Comparison of ENCODE assay signal across 19 mouse cellular contexts in the genomic region with DNA sequence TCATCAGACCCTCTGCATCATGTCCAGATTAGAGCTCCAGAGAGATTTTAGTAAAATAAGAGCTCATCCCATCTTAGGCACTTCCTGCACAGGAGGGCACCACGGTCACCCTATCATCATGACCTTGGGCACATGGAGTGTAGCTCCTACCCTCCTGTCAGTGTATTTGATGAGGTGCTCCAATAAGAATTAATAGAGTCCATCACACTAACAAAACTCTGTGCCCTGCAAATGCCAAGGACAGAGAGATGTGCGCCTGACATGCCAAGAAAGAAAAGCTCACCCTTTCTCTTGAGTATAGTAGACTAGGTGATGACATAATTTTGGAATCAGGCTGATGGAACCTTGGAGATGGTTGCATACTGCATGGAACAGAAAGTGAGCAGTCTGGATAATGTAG.
"Had no signal": no experiment of that assay in that cellular context is flagged by ENCODE, and none has a peak within 500 bp of the region (broad histone marks: within the 10 kb centered on the region; RNA-seq: fewer than 3 reads in every experiment).

No protein-coding gene starts in this region.

- H3K9ac ChIP-seq: lung, embryonic 14.5 days; midbrain, embryonic 12.5 days; neural tube, embryonic 13.5 days; neural tube, embryonic 15.5 days had no signal

- H3K9me3 ChIP-seq: midbrain, embryonic 10.5 days; midbrain, embryonic 12.5 days; neural tube, embryonic 13.5 days; neural tube, embryonic 15.5 days had no signal

- H3K4me3 ChIP-seq: midbrain, embryonic 10.5 days; midbrain, embryonic 12.5 days; myocyte; neural tube, embryonic 13.5 days; neural tube, embryonic 15.5 days had no signal

- ATAC-seq: midbrain, embryonic 16.5 days had no signal

- H3K4me2 ChIP-seq: lung, embryonic 14.5 days; midbrain, embryonic 12.5 days; neural tube, embryonic 13.5 days; neural tube, embryonic 15.5 days had no signal

- H3K27ac ChIP-seq: midbrain, embryonic 10.5 days; midbrain, embryonic 12.5 days; neural tube, embryonic 13.5 days; neural tube, embryonic 15.5 days had no signal

- DNase-seq: lung, adult 18-20 months; lung, embryonic 14.5 days; lung, postnatal 10 days; lung, postnatal 4 days; midbrain, embryonic 14.5 days; retina, postnatal 1 day; right cerebral cortex, adult 18-20 months; right cerebral cortex, postnatal 25 days; right cerebral cortex, postnatal 4 days; spleen, adult 18-20 months; thymus, adult 18-20 months; thymus, postnatal 14 days; thymus, postnatal 36 days had no signal

- H3K36me3 ChIP-seq: midbrain, embryonic 10.5 days; midbrain, embryonic 12.5 days; neural tube, embryonic 13.5 days; neural tube, embryonic 15.5 days had no signal

- H3K27me3 ChIP-seq: midbrain, embryonic 12.5 days; neural tube, embryonic 13.5 days; neural tube, embryonic 15.5 days had no signal

- H3K4me1 ChIP-seq: midbrain, embryonic 10.5 days; midbrain, embryonic 12.5 days; neural tube, embryonic 13.5 days; neural tube, embryonic 15.5 days had no signal
